Mouse (Mus musculus): ENCODE measurements around the gene Cnot6.

The Cnot6 gene

DNA sequence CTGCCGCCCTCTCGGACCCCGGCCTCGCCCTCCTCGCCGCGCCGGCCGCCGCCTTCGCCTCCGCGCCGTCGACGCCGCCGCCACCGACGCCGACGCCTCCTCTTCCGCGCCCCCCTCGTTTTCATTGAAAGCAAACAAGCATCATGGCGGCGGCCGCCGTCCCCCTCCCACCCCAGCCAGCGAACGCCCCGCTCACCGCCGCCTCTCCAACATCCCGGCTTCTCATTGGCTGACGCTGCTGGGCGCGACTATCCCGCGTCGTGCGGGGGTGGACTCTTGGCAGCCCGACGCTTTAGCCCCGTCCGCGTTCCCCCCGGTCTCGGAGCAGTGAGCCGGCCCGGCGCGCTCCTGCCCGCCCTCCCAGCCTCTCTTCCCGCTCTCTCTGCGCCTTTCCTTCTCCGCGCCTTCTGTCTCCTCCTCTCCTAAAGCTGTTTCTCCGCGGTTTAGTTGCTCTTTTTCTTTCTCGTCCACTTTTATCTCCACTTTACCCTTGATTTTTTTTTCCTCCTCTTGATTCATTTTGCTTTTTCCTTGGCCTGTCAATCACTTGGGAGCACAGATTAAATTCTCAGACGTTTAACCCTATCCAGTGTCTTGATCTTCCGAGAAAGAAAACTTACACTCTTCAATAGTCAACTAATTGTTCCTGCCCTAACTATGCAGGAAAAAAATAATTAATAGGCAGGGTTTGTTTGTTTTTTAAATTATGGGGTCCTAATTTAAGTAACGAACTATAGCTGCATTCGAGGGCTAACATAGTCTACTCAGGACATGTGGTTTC is at the start of gene Cnot6:
Cnot6 (minus strand) TSS at position 169 of the 781 bp plus-strand sequence.
- DNase-seq (ENCODE audit: extremely low read depth, low read depth, low spot score), result peak; percentile 46

DNA sequence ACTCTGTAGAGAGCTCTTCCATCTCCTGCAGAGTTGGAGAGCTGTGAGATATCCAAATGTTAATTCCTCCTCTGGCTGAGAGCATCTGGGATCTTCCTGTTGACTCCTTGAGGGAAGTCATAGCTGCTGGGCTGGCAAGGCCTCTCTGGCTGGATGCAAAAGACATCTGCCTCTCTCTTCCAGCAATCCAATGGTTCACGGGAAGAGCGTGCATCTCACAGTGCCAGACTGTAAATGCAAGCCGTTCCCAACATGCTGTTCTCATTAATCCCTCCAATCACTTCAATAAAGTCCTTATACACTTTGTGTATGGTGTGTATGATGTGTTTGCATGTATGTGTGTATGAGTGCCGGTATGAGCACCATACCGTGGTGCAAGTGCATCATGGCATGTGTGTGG is 48.6 kb upstream of the Cnot6 start:
- no peak for DNase-seq (ENCODE audit: extremely low read depth, low read depth, low spot score)

DNA sequence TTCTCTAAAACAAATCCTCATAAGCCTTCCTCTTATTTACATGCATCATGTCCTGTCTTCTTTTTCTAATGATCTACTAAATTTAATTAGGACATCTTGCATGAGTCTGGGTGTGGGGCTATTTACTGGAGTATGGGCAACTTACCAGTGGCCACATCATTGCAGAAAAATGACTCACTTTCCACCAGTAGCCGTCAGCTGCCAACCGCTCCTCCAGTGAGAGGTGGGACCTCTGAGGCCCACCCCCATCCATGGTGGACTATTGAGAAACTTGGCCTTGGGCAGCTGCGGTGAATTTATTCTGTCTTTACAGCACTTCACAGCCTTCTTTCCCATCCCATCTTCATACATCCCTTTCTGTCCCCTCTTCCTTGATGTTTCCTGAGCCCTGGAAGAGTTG is 45.6 kb upstream of the Cnot6 start:
- no peak for DNase-seq (ENCODE audit: extremely low read depth, low read depth, low spot score)

DNA sequence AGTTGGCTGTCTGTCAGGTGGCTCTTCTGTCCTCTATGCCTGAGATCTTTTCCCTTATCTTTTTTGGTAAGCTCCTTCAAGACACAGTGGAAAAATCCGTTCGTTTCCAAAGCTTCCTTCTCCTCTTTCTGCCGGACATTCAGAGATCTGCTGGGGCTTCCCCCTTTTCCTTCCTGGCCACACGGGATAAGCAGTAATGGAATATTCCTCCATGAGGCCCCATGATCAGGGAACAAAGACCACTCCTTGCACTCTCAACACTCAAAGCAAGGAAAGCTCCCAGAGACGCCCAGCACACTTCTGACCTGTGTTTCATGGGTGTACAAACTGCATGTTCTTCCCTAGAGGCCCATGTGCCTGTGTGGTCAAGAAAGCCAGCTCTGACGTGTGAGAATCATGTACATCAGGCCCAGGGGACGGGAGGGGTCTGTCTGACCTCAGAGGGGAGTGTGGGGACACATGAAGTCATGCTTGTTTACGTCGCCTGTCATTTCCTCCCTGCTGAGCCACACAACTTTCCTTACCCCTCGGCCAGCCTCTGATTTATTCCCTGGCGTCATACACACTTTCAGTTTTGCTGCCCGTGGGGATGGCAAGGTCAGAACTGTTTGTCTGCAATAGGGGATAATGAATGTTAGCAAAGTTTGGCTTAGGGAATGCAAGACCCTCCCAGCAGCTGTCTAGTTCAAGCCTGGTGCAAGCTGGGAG is 42.6 kb upstream of the Cnot6 start:
- DNase-seq (ENCODE audit: extremely low read depth, low read depth, low spot score), result no peak

DNA sequence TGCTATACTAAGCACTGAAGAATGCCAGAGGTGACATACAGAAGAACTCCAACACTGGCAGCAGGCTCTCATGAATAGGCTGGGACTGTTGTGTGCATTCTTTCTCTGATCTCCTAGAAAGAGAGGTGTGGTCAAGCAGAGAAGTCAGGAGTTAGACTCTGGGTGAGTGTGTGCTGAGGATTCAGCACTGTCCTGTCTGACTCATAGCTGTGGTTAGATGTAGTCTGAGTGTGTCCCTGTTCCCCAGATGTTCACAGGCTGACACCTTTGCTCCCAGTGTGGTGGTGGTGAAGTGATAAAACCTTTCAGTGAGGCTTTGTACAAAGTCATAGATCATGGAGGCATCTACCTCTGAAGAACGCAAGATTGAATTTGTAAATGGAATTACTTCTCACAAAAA is 34.2 kb upstream of the Cnot6 start:
- no peak for DNase-seq (ENCODE audit: extremely low read depth, low read depth, low spot score)

DNA sequence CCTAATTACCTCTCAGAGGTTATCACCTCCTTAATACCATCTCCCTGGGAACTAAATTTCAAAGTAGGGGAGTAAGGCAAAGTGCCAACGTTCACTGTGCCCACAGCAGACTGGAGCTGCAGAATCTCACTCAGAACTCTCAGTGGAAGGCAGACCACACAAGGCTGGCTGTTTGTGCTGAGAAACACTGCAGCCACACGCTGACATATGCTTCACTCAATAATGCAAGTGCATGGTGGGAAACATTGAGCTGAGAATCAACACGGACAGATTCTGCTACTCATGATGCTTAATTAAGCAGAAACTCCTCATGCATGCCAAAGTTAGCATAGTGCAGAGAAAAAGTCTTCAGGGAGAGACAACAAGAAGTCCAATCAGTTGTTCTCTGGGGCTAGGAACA is 33.3 kb upstream of the Cnot6 start:
- no peak for DNase-seq (ENCODE audit: extremely low read depth, low read depth, low spot score)

DNA sequence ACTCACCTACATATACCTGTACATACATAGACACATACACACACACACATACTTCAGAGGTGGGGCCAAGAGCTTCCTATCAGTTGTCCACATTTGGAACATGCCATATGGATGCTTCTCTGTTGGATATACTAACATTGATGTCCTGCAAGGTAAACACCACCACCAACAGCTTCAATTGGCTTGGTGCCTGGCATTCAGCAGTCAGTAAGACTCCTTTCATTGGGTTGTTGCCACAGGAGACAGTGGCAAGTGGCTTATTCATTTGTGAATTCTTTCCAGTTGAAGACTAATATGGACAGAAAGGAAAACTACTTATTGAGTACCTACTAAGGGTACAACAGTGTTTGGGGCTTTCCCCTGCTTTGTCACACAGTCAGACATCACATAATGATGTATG is 32.5 kb upstream of the Cnot6 start:
- no peak for DNase-seq (ENCODE audit: extremely low read depth, low read depth, low spot score)

DNA sequence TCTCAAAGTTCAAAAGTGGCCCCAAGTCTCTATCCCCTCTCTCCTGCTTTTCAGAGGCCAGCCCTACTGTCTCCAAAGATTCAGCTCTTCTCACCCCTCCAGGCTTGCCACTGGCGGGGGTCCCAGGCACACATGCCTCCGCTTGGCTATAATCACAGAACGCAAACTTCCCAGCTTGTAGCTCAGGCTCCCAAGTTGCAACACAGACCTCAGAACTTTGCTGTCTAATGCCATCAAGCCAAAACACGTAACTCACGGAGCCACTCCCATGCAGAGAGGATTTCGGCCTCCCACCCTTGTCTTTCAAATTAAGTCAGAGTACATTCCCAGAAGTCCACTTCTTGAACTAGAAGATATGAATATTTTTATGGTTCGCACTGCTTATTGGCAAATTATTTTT is 31.1 kb upstream of the Cnot6 start:
- no peak for DNase-seq (ENCODE audit: extremely low read depth, low read depth, low spot score)

DNA sequence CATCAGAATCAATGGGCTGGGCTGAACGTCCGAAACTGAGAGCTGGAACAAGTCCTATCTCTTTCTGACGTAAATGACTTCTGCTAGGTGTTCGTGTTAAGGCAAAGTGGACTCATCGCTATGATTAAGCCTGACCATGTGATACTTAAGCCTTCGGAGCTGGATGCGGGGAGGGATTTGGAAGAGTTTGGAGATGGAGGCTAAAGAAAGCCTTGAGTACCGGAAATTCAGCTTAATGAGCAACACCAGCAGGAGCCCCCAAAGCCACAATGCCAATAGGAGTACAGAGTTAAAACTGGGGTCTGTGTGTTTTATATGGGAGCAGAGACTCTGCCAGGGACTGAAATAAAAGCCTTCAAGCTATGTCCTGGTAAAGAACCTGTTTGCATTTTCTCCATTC is 29.7 kb upstream of the Cnot6 start:
- DNase-seq (ENCODE audit: extremely low read depth, low read depth, low spot score), result no peak

DNA sequence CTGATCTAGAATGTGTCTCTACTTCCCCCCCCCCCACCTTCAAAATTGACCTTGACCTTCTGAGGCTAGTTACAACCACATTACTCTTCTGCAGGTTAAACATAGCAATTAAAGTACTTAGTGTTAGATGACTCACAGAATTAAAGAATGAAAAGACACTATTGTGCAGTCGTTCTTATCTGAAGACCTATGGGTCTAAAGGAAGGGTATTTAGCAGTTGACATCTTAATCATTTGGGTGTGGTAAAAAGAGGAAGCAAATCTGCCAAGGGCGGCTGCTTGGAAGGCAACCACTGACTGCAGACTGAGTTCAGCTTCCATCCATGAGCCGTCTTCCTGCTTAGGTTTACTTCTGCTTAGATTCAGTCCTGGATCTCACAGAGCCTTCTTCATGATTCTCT is 27.3 kb upstream of the Cnot6 start:
- DNase-seq (ENCODE audit: extremely low read depth, low read depth, low spot score), result no peak

DNA sequence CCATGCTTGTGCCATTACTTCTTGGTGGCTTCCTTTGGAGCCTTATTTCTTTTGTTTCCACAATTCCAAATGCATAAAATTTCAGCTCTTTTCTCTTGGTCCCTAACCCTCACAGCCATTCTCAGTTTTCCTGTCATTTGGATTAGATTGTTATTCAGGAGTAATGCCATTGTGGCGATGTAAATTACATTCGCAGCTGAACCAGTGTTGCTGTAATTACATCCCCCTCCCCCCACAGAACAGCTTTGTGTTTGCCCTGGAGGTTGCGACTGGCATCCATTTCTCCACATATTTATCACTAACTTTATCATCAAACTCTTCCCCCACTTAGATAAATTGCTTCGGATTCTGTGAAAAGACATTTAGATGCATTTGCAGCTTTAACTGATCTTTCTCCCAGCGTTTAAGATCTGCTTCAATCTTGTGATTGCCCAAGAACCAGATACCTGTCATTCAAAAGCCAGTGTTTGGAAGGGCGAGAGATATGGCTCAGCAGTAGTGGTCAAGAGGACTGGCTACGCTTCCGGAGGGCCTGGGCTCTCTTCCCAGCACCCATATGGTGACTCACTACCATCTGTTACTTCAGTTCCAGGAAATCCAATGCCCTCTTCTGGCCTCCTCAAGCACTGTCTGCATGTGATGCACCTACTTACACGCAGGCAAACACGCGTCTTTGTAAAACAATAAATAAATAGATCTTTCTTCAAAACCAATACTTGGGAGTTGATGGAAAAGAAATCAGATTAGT is 26.3 kb upstream of the Cnot6 start:
- no peak for DNase-seq (ENCODE audit: extremely low read depth, low read depth, low spot score)

DNA sequence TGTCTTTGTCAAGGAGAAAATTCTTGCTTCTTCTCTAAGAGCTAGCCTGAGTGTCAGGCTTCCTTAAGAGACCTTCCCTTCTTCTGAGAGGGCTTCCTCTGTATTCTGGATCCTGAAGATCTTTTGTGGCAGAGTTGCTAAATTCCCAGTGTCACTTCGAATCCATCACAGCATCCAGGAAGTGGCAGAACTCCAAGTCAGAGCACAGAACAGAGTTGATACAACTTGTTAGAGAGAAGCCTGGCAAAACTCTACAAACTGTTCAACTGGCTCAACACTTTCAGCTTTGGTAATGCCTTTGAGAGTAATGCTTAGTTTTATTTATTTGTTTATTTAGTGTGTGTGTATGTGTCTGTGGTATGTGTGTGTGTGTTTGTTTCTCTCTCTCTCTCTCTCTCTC is 25.1 kb upstream of the Cnot6 start:
- no peak for DNase-seq (ENCODE audit: extremely low read depth, low read depth, low spot score)

DNA sequence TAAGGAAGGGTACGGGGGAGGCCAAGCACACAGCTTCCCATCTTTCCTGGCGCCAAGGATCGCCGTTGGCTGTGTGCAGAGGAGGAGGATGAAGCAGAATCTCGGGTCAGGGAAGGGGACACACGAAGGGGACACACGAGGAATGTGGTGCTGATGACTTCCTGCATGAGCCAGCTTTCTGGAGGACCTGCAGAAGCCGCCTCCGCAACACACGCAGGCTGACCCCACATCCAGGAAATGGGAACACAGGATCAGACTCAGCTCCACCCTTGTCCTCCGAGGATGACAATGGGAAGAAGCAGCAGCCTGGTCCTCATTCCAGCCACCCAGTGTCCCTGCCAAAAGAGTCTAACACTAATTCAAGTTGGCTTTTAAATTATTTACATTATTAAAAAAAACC is 22.2 kb upstream of the Cnot6 start:
- no peak for DNase-seq (ENCODE audit: extremely low read depth, low read depth, low spot score)

DNA sequence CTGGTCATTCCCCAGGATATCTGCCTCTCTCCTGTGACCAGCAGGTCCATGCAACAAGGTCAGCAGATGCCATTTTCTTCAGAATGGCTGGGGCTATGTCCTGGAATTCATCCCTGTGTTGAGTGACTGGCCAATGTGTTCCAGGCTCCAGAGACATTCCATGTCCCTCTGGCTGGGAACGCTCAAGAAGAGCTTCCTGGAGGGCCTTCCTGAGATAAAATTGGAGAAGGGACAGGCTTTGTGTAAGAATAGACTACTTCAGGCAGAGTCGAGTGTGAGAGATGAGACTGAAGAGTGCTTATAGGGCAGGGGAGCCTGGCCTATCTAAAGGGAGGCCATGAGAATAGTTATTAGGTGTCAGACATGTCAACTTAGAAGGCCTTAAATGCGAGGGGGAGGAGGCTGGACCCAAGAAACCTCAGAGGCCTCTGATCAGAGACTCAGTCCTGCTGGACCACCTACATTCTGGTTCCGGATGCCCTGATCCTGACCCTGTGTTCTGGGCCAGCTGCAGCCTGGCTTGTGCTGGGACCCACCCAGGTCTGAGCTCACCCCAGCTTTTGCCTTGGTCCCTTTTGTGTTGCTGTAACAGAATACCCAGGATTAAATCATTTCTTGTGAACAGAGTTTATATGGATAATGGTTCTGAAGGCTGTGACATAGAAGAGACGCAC is 17.9 kb upstream of the Cnot6 start:
- DNase-seq (ENCODE audit: extremely low read depth, low read depth, low spot score), result no peak

DNA sequence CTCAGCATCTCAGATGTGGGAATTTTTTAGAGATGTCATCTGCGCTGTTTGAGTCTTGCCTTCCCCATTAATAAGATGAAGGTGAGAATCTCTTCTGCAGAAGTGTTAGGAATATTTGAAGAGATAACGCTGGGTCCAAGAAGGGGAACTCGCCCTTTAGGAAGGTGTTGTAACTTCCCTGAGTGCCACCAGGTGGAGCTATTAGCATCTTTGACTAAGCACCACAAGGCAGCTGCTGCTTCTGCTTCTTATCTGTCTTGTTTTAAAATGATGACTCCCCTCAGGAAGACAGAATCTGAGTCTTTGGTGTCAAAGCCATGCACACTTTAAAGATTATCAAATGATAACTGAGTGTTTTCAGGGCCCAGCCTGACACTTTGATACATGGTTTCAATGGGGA is 15.4 kb upstream of the Cnot6 start:
- no peak for DNase-seq (ENCODE audit: extremely low read depth, low read depth, low spot score)

DNA sequence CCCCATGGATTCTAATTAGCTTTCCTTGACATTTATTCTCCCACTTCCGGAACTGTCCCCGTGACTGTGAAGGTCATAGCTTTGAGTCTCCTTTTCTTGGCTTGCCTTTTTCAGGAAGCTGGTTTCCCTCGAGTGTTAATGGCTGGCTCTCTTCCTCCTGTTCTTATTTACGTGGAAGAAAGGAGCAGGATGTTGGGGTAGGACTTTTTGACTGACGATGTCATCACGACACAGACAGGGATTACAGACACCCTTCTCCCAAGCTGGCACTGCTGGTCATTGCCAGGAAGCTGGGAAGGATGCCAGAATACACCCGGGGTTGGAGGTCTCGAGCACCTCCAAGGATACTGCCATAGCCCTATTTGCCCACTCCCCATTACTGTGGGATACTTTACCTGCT is 14.3 kb upstream of the Cnot6 start:
- DNase-seq (ENCODE audit: extremely low read depth, low read depth, low spot score), result no peak

DNA sequence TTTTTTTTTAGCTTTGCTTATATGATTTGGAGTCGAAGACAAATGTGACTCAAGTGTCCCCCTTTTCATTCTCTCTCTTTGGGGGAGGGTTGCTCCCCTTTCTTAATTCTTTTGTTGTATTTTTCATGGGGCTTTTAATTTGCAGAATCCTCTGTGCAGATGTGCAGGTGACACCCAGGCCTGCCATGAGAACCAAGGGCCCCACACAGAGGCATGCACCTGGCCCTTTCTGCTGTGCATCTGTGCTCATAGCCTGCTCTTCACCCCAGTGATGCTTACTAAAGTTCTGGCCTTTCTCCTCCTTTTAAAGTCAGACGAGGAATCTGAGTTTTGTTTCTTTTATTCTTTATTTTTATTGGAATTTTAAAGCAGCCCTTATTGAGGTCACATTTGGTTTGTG is 12.2 kb upstream of the Cnot6 start:
- no peak for DNase-seq (ENCODE audit: extremely low read depth, low read depth, low spot score)

DNA sequence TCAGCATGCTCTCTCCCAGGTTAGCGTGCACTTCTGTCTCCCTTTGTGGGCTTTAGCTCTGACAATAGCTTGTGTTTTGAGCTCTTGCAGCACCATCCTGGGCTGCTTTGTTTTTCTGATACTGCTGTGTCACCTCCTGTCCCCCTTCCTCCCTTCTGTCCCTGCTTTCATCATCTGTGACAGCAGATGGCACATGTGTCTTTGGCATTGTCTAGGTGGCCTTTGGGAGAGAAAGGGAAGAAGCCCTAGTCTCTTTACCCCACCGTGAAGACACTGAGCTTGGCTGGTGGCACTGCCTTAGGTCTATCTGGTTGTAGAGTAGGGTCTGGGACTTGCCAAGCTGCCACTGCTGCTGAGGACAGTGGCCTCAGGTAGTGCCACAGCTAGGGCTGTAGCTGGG is 10.8 kb upstream of the Cnot6 start:
- DNase-seq (ENCODE audit: extremely low read depth, low read depth, low spot score), result no peak

DNA sequence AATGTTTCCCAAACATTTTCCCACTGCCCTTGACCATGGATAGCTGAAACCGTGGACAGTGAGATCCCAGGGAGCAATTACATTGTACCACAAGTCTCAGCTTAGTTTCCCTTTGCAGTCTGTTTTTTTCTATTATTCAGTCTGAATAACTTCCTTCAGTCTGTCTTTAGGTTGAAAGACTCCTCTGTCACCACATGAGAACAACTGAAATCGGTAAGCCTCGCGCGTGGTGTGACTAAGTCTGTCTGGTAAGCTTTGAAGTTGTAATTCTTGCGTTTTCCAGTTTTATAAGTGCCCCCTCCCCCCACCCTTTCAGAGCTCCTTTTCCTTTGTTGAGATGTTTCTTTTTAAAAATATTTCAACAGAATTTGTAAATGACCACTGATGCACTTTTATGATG is 10.2 kb upstream of the Cnot6 start:
- no peak for DNase-seq (ENCODE audit: extremely low read depth, low read depth, low spot score)

DNA sequence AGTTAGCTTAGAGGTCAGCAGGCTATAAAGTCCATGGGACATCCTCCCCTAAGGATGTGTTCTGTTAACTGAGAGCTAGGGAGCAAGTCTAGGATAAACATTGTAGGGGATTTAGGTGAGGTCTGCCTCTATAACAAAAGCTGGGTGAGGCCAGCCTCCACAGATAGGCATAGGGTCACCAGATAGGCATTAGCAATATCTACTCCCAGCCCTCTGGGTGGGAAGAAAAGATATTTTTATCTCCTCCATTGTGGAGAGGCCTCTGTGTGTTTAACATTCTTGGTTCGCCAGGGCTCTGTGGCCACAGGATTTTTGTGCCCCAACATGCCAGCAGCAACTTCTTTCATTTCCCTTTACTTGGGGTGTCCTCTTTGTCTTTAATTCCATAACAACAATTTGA is 8.8 kb upstream of the Cnot6 start:
- DNase-seq (ENCODE audit: extremely low read depth, low read depth, low spot score), result no peak

DNA sequence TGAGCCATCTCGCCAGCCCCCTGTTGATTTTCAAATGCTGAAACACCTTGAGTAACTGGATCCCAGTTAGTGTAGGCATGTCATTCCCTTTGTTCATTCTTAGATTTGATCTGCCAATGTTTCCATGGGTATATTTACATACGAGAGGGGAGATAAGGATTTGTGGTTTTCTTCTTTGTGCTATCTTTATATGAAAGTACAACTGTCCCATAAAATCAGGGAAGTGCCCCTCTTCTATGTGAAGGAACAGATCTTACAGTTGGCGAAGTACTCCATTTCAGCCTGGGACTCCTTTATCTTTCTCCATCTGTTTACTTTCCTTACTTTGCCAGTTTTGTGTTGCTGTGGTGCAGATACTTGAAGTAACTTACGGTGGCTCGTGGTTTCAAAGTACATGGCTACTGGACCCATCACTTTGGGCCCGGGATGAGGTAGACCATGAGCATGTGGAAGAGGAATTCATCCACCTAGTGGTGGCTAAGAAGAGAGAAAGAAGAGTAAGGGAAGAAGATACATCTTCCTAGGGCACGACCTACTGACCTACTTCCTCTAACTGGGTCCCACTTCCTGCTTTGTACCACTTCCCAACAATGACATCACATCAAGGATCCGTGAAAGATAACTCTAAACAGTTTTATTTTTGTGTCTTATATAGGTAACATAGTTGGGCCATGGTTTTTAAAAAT is 7.1 kb upstream of the Cnot6 start:
- DNase-seq (ENCODE audit: extremely low read depth, low read depth, low spot score), result no peak

Measured in fat pad, adult 2 months (tissue).